Mouse (Mus musculus) ovary, adult 18-20 months (tissue): ENCODE results near the gene Rhox1.
"Not testable (repeated sequence)": the region's sequence is repeated elsewhere in the genome, so short reads cannot be mapped to it uniquely, and the experiment has no call there.

Experiments used
- DNase-seq: peaks from one replicate; pipeline ENCODE4 v3.0.0; 2022; ENCODE audit warnings: low spot score, mixed read lengths

Rhox1 gene

GRCm38 (mm10) chrX:37222158-37222557 is at the start of gene Rhox1:
TSS of gene Rhox1 (minus strand) at chrX:37222258.
- not testable (repeated sequence) for DNase-seq

GRCm38 (mm10) chrX:37265038-37265437 is 43.0 kb upstream of the Rhox1 start, which contains the start of gene Rhox4a:
TSS of gene Rhox4a (plus strand) at chrX:37265338.
- not testable (repeated sequence) for DNase-seq

- DNase-seq = not testable (repeated sequence)
These were observed 27.6 kb upstream of the Rhox1 start, which contains the start of gene Rhox3a for GRCm38 (mm10) chrX:37249619-37250018. TSS of gene Rhox3a (plus strand) at chrX:37249919.

- DNase-seq = not testable (repeated sequence)
These were observed 22.6 kb upstream of the Rhox1 start, which contains the start of gene Rhox2a for GRCm38 (mm10) chrX:37244676-37245075. TSS of gene Rhox2a (plus strand) at chrX:37244976.

GRCm38 (mm10) chrX:37210941-37211340 is 11.1 kb downstream of the Rhox1 start, which contains the start of gene Gm9:
TSS of gene Gm9 (minus strand) at chrX:37211041.
- DNase-seq = no peak

- no peak for DNase-seq
These were observed 23.4 kb downstream of the Rhox1 start for GRCm38 (mm10) chrX:37198676-37199075.

GRCm38 (mm10) chrX:37191744-37192379 is 30.2 kb downstream of the Rhox1 start:
- DNase-seq = no peak

- DNase-seq = peak; percentile 63
These were observed 30.8 kb downstream of the Rhox1 start, which contains the start of the genes Ndufa1 and Rnf113a1 for GRCm38 (mm10) chrX:37191105-37191743. TSS of gene Ndufa1 (minus strand) at chrX:37191163. TSS of gene Rnf113a1 (plus strand) at chrX:37191245.

- DNase-seq = no peak
These were observed 31.3 kb downstream of the Rhox1 start for GRCm38 (mm10) chrX:37190755-37191104.

GRCm38 (mm10) chrX:37184401-37184800 is 37.7 kb downstream of the Rhox1 start:
- not testable (repeated sequence) for DNase-seq

GRCm38 (mm10) chrX:37168742-37169141 is 53.3 kb downstream of the Rhox1 start, which contains the start of gene Akap14:
TSS of gene Akap14 (minus strand) at chrX:37168842.
- DNase-seq = no peak

GRCm38 (mm10) chrX:37167085-37167484 is 55.0 kb downstream of the Rhox1 start:
- DNase-seq = no peak
